Mouse (Mus musculus) spleen, postnatal 10 days (tissue): ENCODE results near the gene Gm614.

Source experiments
- DNase-seq, 2 experiments: peaks; one replicate each; pipeline ENCODE4 v3.0.0; 2021 to 2022; ENCODE audit warnings: low spot score in 2 of 2

Gene Gm614

DNA sequence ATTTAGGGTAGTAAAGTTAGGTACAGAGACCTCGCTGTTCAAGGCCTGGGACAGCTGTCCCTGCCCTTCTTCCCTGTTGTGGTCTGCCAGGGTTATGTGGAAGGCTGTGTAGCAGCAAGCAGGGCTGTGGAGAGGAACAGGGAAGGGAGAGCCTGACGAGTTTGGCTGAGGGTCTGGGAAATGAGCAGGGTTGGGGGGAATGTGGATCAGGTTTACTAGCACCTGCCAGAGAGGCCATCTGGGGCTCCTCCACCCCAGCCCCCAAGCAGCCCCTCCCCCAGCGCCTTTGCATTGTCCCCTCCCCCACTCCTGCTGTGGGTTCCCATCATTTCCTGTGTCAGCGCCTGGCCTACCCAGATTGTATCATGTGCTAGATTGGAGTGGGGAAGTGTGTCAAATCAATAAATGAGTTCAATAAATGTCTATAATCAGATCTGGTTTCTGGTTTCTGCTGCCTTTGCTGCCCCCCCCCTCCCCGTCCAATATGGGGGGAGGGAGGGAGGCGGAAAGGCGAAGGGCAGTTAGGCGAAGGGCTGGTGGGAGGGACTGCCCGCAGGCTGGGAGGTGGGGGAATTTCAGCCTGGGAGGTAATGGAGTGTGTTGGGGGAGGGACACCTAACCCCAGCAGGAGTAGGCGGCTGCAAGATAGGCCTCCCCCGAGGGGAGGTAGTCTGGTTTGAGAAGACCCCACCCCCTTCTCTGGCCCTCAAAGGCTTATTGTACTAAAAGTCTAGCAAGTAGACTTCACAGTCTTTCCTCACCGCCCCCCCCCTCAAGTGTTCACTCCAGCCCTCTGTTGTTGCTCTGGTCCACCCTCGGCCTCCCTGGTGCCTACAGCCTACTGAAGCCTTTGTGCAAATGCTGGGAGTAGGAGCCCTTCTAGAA lies 3.1 kb downstream of the Gm614 start:
- no peak for DNase-seq

GRCm38 (mm10) chrX:101256603-101257002 lies 7.2 kb downstream of the Gm614 start:
- peak in 1 of 2 experiments; percentile 63 for DNase-seq

DNA sequence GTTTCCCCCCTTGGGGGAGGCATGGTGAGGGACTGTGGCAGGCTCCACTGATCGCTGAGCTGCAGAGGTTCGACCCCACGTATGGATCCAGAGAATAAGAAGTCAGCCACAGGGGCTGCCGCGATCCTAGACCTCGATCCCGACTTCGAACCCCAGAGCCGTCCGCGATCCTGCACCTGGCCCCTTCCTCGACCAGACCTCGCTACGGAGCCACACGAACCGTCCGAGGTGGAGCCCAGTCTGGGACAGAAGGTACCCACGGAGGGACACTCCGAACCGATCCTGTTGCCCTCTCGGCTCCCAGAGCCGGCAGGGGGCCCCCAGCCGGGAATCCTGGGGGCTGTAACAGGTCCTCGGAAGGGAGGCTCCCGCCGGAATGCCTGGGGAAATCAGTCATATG lies 9.1 kb downstream of the Gm614 start:
- DNase-seq = peak in 1 of 2 experiments; percentile 32

GRCm38 (mm10) chrX:101253952-101254729 lies 9.7 kb downstream of the Gm614 start, which contains the start of gene Foxo4:
Gene Foxo4, plus strand, starts transcription at chrX:101254528.
- DNase-seq = peak; percentile 67 to 90

- DNase-seq = no peak
These were observed 18.8 kb downstream of the Gm614 start for GRCm38 (mm10) chrX:101245011-101245410.

GRCm38 (mm10) chrX:101222796-101223162 lies 41.0 kb downstream of the Gm614 start:
- no peak for DNase-seq

GRCm38 (mm10) chrX:101221834-101222795 lies 41.7 kb downstream of the Gm614 start, which contains the start of gene Snx12:
Gene Snx12, minus strand, starts transcription at chrX:101222563.
- peak; percentile 60 to 76 for DNase-seq
